Mouse (Mus musculus) megakaryocyte progenitor cell, adult 5-6 weeks (primary cell): Measurements from ENCODE around the gene Trrap. TPM values are rescaled to one million over a fixed set of nuclear protein-coding genes. Genes with fewer than 3 reads are reported as not detected.

ENCODE experiments used
- total RNA-seq, 2 experiments: library from RNA; stranded (forward) in 1 of 2; stranded (reverse) in 1 of 2; fragments of 157-497, 149-512 nt in 1 of 2; fragments of 200-1000 nt in 1 of 2; gene quantifications; 2 replicates each; pipeline versions ENCODE4 v1.2.3 to v1.2.4; 2015 to 2017

The Trrap gene
- total RNA-seq, 2 experiments from 2014 or later: 36.7 to 67.3 TPM

Other genes with a start within 250 kb of the Trrap start
- gene Nptx2, start 221.8 kb upstream of the Trrap start, total RNA-seq (2015): not detected in 2 replicates
- gene Nptx2, start 221.8 kb upstream of the Trrap start, total RNA-seq (2017): not detected in 2 replicates
- not detected in 2 replicates for gene Tmem130, start 5.9 kb upstream of the Trrap start, total RNA-seq (2015)
- 0.03 TPM in 1 of 2 replicates, not detected in the other for gene Tmem130, start 5.9 kb upstream of the Trrap start, total RNA-seq (2017)
- gene Smurf1, start 198.1 kb downstream of the Trrap start, total RNA-seq (2015): 2.7 and 3.5 TPM in 2 replicates
- 2.8 and 4.1 TPM in 2 replicates for gene Smurf1, start 198.1 kb downstream of the Trrap start, total RNA-seq (2017)